Mouse (Mus musculus) urinary bladder, postnatal 25 days (tissue): ENCODE measurements around the gene Dagla.

Experiments
- DNase-seq: peaks from one replicate; pipeline ENCODE4 v3.0.0; 2022; ENCODE audit warnings: low spot score

Dagla gene

DNA sequence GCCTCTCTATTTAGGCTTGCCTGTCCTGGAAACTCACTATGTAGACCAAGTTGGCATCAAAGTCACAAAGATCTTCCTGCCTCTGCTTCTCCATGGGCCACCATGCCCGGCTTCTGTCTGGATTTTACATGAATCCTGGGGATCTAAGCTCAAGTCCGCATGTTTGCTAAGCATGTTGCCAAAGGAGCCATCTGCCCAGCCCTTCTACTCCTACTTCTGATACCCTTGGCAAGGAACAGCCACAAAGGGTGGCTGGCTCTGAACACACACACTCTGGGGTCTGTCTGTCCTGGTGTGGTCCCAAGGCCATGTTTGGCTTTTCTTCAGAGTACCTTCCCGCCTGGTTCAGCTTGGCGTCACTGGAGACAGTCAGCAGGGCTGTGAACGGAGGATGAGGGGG lies 2.7 kb upstream of the Dagla start:
- DNase-seq: no peak

DNA sequence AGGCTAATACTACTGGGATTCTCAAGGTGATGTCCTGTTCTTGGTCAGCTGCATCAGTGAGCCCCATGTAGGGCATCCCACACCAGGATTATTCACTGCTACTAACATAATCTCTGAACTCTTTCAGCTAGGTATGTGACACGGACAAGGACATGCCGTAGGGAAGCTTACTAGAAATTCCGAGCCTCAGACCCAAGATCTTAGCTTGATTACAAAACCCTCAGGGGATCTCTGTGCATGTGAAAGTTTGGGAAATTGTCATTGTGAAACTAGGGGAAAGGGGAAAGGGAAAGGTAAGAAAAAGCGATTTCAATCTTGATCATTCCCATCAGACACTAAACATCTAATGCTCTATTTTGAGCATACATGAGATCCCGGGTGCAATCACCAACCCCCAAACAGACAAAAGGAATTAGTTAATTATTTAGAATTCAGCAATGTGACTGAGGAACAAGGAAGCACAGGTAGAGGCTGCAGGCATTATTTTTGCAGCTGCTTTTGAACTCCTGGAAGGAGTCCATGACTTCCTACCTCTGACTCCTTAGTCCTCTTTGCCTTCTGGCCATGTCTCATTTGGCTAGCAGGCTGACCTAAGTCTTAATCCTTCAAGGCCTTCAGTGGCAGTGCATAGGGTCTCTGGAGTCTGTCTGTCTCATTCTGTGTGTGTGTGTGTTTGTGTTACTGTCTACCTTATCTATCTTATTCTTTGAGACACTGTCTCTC lies 2.0 kb upstream of the Dagla start:
- DNase-seq: no peak

DNA sequence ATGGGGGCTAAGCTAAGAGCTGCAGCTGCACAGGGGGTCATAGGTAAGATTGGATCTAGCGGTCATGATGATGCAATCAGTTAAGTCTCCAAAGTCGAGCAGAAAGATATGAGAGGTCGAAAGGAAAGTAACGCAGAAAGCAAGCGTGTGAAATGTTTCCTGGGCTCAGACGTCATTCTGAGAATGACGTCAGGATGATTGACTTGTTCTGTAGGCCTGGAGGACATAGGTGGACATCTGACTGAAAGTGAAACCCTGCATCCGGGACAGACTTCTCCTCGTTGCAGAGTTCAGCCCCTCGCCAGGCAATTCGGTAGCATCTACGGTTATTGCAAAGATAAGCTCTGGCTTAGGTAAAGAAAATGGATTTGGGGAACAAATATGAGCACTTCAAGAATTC lies 963 bp upstream of the Dagla start:
- DNase-seq: no peak

DNA sequence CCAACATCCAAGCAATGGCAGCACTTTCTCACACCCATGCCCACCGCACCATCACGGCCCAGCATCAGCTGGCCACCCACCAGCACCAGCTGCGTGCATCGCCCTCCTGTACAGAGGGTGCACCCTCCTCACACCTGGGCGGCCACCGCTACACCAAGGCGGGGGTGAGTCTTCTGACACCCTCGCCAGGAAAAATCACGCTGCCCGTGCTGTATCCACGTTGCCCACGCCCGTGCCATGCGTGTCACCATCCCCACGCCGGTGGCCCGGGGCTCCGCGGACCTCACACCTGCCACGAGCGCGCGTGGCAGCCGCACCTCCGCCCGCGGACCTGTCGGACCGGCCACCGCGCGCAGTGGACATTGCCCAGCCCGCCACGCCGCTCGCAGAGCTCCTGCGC lies 282 bp downstream of the Dagla start:
- DNase-seq: no peak

DNA sequence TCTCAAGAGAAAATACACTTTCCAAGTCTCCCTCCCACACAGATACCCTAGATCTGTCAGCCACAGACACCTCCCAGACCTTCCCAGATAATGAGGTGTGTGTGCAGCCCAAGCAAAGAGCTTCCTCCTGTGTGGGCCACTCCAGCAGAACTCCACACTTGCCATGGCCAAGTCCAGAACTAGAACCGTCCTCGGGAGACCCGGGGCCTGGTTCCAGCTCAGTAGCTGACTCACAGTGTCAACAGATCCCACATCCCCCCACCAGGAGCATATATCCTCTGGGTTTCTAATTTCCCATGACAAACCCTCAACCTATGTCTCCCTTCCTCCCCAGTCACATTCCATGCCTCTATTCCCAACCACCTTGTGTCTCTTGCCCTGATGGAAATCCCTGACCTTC lies 1.8 kb downstream of the Dagla start:
- no peak for DNase-seq

DNA sequence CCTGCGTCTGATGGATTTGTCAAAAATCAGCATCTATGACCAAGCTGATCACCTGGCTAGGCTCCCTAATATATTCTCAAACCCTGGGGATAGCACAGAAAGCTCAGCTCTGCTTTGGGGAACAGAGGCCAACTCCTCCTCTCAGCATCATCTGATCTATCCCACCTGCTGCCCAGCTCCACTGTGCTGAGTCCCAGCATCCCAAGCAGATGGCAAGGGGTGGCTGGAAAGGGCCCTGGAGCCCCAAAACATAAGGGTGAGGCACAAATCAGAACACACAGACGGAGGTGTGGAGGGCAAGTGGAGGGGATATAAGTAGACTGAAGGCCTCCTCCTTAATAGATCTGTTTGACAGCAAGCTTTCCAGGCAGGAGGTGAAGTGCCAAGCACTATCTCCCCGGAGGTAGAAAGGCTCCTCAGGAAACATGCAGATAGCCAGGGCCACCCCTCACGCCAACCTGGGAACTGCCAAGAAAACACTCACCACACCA lies 2.8 kb downstream of the Dagla start:
- DNase-seq: no peak

DNA sequence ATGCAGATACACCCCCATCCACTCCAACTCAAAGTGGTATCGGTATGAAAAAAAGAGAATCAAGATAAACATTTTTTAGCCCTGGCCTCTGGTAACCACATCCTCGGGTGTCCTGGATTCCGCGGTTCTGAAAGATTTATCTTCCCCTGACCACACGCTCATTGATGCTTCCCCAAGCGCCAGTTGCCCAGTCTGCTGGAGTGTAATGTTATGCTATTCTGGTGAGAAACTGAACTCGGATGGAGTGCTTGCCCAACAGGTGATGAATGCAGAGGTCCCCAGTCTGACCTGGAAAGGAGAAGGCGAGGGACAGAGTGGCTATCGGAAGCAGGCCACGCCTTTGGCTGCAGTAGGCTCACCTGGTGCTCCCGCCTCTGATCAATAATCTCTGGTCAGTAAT lies 3.4 kb downstream of the Dagla start:
- DNase-seq: no peak

DNA sequence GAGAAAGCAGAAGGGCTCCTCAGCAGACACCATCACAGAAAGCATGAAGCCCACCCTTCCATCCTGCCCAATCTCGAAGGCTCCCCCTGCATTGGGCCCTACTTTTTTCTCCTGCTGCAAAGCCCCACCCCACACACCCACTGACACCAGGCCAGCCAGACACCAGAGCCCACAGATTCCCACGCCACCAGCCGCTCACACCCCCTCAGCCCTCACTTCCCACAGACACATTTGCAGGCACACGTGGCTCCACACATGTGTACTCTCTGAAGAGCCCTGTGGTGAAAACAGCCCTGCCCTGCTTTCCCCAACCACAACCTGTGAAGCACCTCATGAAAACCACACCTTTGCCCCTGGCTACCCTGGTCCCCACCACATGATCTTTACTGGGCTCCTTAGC lies 3.9 kb downstream of the Dagla start:
- DNase-seq: no peak

DNA sequence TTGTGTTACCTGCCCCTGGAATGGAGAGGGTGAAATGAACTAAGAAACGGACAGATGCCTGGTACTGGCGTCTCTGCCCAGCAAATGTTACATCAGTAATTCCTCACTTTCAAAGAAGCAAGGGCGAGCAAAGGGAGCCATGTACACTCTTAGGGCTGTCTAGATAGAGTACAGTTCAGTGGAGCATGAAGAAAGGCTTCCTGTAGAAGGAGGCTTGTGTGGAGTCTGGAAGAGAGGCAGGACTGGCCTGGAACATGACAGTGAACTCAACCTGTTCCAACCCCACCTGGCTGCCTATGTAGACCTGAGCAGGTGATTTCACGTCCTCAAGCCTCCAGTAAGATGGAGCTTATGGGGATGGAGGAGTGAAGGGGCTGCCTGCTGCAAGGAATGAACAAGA lies 6.4 kb downstream of the Dagla start:
- no peak for DNase-seq

DNA sequence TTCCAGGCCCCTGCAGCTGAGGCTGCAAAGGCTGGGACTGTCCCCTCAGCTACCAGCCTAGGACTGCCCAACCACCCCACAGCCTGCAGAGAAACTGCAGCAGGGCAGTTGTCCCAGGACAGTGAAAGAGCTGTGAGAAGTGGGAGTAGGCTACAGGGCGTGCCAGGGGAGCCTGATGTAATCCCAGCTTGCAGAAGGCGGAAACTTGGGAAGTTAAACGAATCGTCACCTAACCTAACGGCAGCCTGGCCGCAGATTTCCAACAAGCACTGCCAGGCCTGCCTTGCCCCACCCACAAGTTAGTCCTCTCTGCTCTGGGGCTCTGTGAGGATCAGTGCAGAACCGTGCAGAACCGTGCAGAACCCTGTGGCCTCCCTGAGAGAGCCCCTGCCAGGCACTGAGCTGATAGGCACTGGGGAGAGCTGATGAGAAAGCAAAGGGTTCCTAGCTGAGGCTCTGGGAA lies 7.6 kb downstream of the Dagla start:
- DNase-seq: peak; percentile 42

DNA sequence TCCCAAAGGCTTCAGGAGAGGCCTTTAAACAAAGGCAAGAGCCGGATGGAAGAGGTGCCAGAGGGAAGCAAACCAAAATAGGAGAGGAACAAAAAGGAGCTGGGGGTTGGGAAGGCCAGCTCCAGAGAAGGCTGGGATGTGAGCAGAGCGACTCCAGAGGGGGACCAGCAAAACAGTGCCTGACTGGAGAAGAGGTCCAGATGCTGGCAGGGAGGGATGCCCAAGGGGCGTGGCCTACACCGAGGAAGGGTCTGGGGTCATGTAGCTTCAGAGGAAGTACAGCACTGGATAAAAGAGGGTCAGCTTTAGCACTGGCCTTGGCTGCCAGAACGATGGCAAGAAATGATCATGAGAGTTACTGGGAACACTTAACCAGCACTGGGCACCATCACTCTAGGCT lies 8.4 kb downstream of the Dagla start:
- DNase-seq: no peak

DNA sequence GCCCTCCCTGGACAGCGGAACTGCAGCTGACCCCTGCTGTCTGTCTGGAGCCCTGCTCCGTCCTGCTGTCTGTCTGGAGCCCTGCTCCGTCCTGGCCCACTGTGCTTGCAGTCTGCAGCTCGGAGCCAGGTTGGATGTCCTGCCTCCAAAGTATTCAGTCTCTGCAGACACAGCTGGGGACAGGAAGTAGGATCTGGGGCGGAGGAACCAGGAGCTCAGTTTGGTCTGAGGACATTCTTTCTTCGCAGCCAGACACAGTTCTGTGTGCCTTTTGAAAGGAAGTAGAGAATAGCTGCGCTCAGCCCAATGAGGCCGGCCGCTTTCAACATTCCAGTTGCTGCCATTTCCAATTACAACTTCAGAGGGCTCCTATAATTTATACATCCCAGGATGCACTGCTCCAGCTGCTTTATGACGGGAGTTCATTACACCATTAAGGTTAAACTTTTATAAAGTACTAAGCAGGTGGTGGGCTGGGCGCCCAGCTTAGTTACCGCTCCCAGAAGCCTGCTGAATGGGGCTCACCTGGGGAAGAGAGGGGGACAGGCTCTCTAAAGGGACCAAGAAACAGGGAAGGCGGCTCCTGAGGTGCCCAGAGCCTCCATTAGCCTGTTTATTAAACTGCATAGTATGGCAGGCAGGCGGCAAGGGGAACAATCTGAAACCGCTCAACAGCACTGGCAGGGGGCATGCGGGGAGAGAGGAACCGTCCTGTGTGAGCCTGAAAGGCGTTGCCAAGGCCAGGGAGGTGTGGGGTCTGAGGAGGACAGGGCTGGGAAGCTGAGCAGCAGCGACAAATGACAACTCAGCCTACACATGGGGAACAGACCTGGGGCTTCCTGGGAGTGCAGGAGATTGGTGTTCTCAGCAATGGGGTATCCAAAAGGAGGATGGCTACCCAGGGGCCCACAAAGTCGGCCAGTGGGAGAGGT lies 9.8 kb downstream of the Dagla start:
- no peak for DNase-seq

DNA sequence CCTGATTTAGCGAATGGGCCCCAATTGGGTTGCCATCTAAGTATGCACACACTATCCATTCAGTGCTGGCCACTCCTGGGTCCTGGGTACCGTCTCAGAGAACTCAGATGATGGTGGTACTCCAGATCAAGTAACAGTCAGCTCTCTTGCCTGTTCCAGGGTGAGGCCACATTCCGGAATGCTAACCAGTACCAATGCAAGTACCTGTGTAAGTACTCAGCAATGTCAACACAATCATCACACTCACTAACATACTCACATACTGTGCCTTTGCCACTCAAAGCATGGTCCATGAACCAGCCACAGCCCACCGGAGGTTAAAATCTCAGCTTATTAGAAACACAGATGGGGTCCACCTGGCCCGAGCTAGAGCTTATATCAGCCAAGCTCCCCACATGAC lies 10.7 kb downstream of the Dagla start:
- DNase-seq: no peak

DNA sequence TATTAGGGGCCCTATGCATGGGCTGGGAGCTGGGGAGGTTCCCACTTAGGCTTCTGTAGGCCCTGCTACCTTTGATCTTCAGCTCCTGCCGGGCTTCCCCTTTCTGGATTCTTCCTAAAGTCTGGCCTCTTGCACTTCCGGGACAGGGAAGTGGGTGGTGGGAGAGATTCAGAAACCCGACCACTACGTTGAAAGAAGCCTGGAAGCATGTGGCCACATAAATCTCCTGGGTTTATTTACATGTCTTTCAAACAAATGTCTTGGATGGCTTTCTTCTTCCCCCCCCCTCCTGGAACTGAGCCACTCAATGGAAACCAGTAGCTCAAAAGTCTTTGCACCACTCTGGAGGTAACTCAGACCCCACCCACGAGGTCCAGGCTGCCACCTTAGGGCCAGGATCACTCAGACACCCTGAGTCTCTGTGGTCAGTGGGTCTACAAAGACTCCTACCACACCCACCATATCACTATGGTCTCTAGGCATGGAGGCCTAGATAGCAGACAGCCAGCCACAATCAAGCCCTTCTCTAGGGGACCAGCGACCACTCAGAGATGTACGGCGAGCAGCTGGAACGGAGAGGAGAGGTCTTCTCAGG lies 12.7 kb downstream of the Dagla start:
- DNase-seq: no peak

DNA sequence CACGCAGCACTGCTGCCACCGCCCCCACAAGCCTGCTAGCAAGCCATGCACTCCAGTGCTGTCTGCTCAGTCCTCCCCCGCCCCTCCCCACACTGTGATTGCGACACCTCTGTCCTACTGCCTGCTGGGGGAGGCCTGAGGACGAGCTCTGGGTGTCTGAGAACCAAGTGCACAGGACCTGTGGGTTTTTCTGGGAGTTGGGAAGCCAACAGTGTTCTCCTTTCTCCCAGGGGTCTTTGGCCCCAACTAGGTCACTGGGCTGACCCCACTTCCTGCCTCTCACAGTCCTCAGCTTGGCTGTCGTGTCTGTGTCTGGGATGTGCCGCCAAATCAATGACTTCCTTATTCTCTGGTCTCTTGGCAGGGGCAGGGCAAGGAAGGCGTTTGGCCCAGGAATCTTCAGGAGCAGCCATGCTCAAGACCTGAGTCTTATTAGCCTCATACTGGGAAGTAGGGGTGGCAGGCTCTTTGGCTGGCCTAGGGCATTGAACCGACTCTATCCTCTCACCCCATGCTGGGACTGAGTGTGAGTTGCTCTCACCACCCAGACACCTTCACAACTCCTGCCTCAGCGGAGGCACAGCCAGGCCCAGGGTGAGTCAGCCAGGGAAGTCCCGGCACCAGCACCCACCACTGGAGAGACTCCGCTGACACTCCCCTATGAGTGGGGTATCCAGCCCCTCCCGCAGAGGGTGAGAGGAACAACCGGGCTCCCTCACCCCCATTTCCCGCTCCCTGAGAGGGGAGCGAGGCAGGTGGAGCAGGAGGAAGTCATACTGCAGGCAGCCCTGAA lies 14.3 kb downstream of the Dagla start:
- no peak for DNase-seq

DNA sequence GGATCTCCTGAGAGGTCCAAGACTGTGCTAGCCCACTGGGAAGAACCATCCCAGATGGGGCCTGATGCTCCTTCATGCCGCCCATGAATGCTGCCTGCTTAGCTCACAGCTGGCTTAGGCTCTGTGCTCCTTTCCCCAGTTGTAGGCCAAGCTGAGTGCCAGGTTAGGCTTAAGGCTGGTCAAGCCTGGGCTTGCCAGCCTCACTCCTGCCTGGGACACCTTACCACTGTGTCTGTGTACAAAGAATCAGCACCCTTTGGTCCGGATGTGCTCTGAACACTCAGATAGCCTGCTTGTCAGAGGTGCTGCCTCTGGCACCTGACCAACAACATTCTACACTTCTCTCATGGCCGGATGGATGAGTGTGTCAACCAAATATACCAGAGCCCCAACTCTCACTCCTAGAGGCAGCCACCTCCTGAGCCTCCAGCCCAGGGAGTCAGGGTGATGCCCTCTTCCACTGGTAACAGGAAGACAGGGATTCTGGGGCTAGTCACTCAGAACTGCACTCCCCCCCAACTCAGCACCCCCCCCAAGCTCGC lies 15.0 kb downstream of the Dagla start:
- no peak for DNase-seq

DNA sequence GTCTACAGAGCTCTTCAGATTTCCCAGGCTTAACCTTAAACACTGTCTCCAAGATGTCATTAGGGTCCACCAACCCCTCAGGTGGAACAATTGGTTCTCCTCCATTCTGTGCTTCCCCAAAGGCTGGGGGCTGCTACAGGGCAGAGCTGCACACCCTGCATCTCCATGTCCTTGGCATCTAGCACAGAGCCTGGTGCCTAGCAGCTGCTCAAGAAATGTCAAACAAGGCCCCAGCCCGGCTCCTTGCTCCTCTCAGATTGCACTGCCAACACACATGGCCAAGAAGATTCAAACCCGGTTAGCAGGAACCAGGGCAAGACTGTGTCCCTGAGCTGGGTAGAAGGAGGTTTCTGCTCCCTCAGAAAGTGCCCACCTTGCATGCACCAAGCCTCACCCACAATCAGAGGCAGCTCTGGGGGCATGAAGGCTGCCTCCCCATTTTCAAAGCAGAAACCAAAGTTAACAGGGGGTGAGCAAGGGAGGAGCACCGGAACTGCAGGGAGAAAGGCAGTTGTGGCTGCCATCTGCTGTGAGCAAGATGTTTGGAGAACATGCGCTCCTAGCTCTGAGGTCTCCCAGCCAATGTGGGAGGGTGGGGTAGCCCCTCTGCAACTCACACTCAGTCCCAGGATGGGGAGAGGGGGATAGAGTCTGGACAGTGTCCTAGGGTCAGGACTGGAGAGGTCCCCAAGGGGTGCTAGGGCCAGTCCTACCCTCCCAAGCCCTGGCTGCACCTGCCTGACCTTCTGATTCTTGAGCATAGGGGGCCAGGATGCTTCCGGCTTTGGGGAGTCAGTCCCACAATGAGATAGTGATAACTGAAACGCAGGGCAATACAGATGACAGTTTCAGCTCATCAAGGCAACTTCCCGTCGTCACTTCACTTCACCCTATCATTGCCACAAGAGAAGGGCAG lies 16.3 kb downstream of the Dagla start:
- DNase-seq: no peak

DNA sequence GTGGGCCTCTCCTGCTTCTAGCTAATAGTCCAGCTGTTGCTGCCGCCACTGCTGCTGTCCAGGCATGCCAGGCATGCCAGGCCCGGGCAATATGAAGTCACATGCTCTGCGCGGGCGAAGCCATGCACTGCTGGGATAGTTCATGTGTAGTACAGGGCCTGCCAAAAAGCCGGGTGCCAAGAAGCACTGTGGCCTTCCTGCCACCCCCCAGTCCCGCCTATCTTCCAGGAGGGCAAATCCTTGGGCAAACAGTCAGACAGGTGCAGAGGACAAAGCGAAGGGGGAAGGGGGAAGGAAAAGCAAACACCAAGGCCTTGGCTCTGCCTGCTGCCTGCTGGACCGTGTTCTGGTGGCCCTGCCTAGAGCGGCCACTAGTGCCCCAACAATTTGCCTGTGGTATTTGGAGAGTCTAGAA lies 18.2 kb downstream of the Dagla start:
- no peak for DNase-seq

DNA sequence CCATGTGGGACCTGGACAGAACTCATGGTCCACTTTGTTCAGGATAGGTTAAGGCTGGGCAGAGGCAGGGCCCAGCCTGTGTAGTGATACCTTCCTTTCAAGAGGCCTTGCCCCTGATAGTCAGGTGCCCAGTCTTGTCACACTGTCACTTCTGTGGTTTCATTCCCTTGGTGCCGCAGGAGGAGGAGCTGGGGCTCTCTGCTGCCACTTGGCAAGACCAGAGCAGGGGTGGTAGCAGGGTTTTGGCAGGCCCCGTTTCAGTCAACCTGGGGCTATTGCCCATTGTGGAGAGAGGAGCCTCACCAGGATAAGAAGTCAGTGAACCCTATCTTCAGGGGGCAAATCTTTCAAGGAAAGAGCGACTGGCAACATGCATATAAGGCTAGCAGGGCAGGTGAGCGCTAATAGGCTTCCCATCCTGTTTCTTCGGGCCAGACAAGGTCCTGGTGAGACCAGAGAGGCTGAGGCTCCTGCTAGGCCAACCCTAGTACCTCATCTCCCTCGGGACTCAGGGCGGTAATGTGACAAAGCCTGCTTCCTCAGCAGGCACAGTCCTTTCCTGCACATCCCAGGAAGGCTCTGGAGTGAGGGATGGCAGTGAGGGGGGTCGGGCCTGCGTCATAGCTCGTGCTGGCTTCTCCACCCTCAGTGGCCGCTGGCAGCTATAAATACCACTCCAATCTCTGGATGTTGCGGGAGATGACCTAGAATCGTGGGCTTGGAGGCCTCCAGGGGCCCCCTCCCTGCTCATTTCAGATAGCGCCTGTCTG lies 23.7 kb downstream of the Dagla start:
- no peak for DNase-seq

DNA sequence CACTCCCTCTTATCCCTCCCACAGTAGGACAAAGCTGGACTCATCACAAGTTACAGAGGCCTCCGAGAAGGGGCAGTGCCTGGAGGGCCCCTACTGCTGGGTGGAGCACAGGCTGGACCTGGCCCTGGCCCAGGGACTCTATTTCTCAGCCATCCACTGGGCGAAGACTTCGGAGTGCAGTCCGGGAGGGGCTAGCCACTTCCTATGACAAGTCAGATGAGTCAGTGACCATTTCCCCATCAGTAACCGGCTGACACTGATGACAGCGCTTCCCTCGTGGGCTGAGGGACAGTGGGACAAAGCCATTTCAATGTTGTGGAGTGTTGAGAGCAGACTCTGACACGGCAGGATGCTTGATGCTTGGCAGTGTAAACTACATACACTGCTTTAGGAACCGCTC lies 25.0 kb downstream of the Dagla start:
- no peak for DNase-seq
